Mouse (Mus musculus) midbrain, embryonic 12.5 days (tissue): ENCODE results near the gene Camta1. TPM values are rescaled to one million over a fixed set of nuclear protein-coding genes. Genes with fewer than 3 reads are reported as not detected.

Experiments used
- ATAC-seq: fragments of 200-750 bp; cut with Nextera tagmentation; 2 replicates; pipeline ENCODE4 v1.8.0; 2017; ENCODE audit warnings: low read depth, moderate TSS enrichment, moderate library complexity; ENCODE audit not compliant: low FRiP score
- H3K27ac ChIP-seq: fragments of 300-500 bp; sonication (generic); replicated peaks from 2 replicates; pipeline ENCODE4 v1.5.1; 2016; ENCODE audit warnings: mild to moderate bottlenecking
- H3K27me3 ChIP-seq: fragments of 300-500 bp; sonication (generic); 2 replicates; pipeline ENCODE4 v1.6.1; 2016; ENCODE audit warnings: mild to moderate bottlenecking
- H3K36me3 ChIP-seq: fragments of 300-500 bp; sonication (generic); 2 replicates; pipeline ENCODE4 v1.6.1; 2016
- H3K4me1 ChIP-seq: fragments of 300-500 bp; sonication (generic); 2 replicates; pipeline ENCODE4 v1.6.1; 2016
- H3K4me2 ChIP-seq: fragments of 300-500 bp; sonication (generic); replicated peaks from 2 replicates; pipeline ENCODE4 v1.6.1; 2016; ENCODE audit warnings: mild to moderate bottlenecking, moderate library complexity
- H3K4me3 ChIP-seq: fragments of 300-500 bp; sonication (generic); 2 replicates; pipeline ENCODE4 v1.5.1; 2016; ENCODE audit warnings: mild to moderate bottlenecking
- H3K9ac ChIP-seq: fragments of 300-500 bp; sonication (generic); replicated peaks from 2 replicates; pipeline ENCODE4 v1.6.1; 2016; ENCODE audit warnings: mild to moderate bottlenecking, moderate library complexity
- H3K9me3 ChIP-seq: fragments of 300-500 bp; sonication (generic); 2 replicates; pipeline ENCODE4 v1.6.1; 2016; ENCODE audit warnings: mild to moderate bottlenecking
- WGBS: fragments of 180-500 bp; shearing (Covaris S2); methylation state at CpG from one replicate; pipeline ENCODE4 v1.1.7; 2016; 5-methylcytosine and 5-hydroxymethylcytosine counted together
- polyA plus RNA-seq: library from polyadenylated mRNA; unstranded; fragments of >200 nt; fragmentation: Nextera tagmentation; extraction: Ambion mirVana; gene quantifications from 2 replicates; pipeline ENCODE4 v1.2.1, GENCODE M21; 2016

Camta1 gene
- polyA plus RNA-seq, 1 experiment from 2014 or later: 135 TPM

DNA sequence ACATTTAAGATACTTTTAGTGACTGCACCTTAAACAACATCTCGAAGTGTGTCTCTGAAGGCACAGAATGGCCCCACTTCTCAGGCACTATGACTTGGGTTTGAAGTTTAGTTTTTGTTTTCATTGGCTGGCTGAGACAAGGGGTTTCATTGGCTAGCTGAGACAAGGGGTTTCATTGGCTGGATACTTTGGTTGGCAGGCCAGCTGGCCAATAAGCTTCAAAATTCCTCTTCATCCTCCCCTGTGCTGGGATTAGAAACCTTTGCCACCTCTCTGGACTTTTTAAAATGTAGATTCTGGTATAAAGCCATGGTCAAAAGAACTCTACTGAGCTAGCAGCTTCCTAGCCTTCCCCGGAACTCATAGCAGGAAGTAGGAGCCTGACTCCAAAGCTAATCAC, 219.3 kb downstream of the Camta1 start:
- Histone ChIP-seq H3K4me1 (no peaks in the 10 kb centered on the region), H3K27me3 (0 out of 2 replicates have a peak, but pooled peaks cover under 1% of the 10 kb centered on the region), H3K9ac (no peak overlapping the region), H3K36me3 (no peaks in the 10 kb centered on the region), H3K9me3 (no peaks in the 10 kb centered on the region), H3K4me3 (no peak overlapping the region), H3K27ac (no peak overlapping the region), H3K4me2 (no peak overlapping the region)
- no peak for ATAC-seq
- WGBS: 97% methylated on average over 2 of the region's 2 CpGs

DNA sequence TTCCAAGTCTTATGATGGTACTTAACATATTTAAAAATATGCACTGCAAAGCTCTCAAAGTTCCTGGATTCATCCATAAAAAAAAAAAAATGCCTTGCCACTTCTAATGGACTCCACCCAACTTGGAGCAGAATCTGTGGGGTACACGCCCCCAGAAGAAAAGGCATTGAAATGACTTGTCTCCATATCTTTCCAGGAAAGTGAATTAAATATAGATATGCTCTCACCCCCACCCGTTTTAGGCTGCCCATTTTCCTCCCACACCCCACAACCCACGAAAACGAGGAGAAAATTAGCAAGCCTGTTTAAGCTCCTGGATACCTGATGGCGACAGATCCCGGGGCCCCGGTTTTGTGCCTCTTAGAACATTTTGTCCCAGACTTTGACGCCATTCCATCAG, 220.7 kb downstream of the Camta1 start:
- H3K27me3 ChIP-seq: 0 out of 2 replicates have a peak, but pooled peaks cover 3% of the 10 kb centered on the region
- H3K36me3 ChIP-seq: no peaks in the 10 kb centered on the region
- no peak overlapping the region for H3K4me3 ChIP-seq
- no peaks in the 10 kb centered on the region for H3K9me3 ChIP-seq
- WGBS: 82% methylated on average over 8 of the region's 8 CpGs
- H3K4me2 ChIP-seq: no peak overlapping the region
- H3K4me1 ChIP-seq: no peaks in the 10 kb centered on the region
- no peak for ATAC-seq
- no peak overlapping the region for H3K27ac ChIP-seq
- H3K9ac ChIP-seq: no peak overlapping the region

GRCm38 (mm10) chr4:151638941-151639340, 222.7 kb downstream of the Camta1 start:
- ATAC-seq: no peak
- Histone ChIP-seq H3K36me3 (no peaks in the 10 kb centered on the region), H3K4me1 (peaks cover 9% of the 10 kb centered on the region), H3K4me3 (no peak overlapping the region), H3K9me3 (no peaks in the 10 kb centered on the region), H3K27me3 (0 out of 2 replicates have a peak, but pooled peaks cover 3% of the 10 kb centered on the region), H3K27ac (no peak overlapping the region), H3K4me2 (no peak overlapping the region), H3K9ac (no peak overlapping the region)
- WGBS: 24% methylated on average over 9 of the region's 9 CpGs

- no peak for ATAC-seq
- Histone ChIP-seq H3K4me3 (no peak overlapping the region), H3K27ac (no peak overlapping the region), H3K4me2 (no peak overlapping the region), H3K36me3 (no peaks in the 10 kb centered on the region), H3K9me3 (no peaks in the 10 kb centered on the region), H3K9ac (no peak overlapping the region), H3K4me1 (peaks cover 9% of the 10 kb centered on the region), H3K27me3 (0 out of 2 replicates have a peak, but pooled peaks cover 3% of the 10 kb centered on the region)
- WGBS: 69% methylated on average over 9 of the region's 9 CpGs
Observed at GRCm38 (mm10) chr4:151637348-151637747, 224.3 kb downstream of the Camta1 start.

DNA sequence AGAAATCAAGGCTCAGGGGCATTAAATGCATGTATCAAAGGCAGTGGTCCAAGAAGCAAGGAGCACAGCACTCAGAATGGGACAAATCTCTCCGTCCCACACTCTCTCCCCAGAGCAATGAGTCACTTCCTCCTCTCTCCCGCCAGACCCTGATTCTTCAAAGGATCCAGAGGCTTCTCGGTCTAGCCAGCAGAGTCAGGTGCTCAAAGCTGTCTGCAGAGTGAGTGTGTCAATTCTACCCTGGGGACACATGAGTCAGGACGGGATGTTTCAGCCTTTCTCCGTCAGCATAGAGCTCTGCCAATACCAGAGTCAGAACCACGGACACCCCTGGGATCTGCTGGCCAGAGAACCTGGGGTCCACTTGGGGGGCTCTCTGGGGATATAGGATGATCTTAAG, 226.9 kb downstream of the Camta1 start:
- no peak for ATAC-seq

GRCm38 (mm10) chr4:151633795-151634194, 227.9 kb downstream of the Camta1 start:
- no peak for ATAC-seq
- Histone ChIP-seq H3K9me3 (no peaks in the 10 kb centered on the region), H3K9ac (no peak overlapping the region), H3K4me3 (no peak overlapping the region), H3K36me3 (no peaks in the 10 kb centered on the region), H3K4me2 (no peak overlapping the region), H3K27ac (no peak overlapping the region), H3K4me1 (peaks cover 14% of the 10 kb centered on the region), H3K27me3 (peaks cover 4% of the 10 kb centered on the region; the same call in 1 of the 2 replicates)
- 91% methylated on average over 8 of the region's 8 CpGs for WGBS

More for the DNA sequence above, 226.9 kb downstream of the Camta1 start:
- H3K4me2 ChIP-seq: no peak overlapping the region
- peaks cover 3% of the 10 kb centered on the region; the same call in 1 of the 2 replicates for H3K27me3 ChIP-seq
- 69% methylated on average over 6 of the region's 6 CpGs for WGBS
- no peak overlapping the region for H3K27ac ChIP-seq
- no peaks in the 10 kb centered on the region for H3K9me3 ChIP-seq
- no peak overlapping the region for H3K4me3 ChIP-seq
- peaks cover 14% of the 10 kb centered on the region for H3K4me1 ChIP-seq
- no peak overlapping the region for H3K9ac ChIP-seq
- no peaks in the 10 kb centered on the region for H3K36me3 ChIP-seq

DNA sequence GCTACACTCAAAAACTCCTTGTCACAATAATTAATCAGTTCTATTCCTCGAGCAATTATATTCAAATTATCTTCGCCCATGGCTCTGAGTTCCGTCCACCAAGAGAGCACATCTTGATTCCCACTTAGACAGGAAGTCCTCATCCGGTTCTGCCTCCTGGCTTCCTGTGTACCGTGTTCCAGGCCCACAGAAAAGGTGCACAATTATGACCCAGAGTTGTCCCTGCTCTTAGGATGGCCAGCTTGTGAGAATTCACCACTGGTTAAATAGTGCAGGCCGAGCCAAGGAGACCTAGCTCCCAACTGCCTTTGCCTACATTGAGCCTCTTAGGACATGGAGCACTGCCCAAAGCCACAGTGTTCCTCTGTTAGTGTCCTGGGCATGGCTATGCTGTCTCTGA, 229.4 kb downstream of the Camta1 start:
- H3K4me1 ChIP-seq: peaks cover 14% of the 10 kb centered on the region
- H3K4me2 ChIP-seq: no peak overlapping the region
- no peaks in the 10 kb centered on the region for H3K36me3 ChIP-seq
- no peak overlapping the region for H3K9ac ChIP-seq
- peaks cover 5% of the 10 kb centered on the region; the same call in 1 of the 2 replicates for H3K27me3 ChIP-seq
- H3K4me3 ChIP-seq: no peak overlapping the region
- ATAC-seq: no peak
- no peak overlapping the region for H3K27ac ChIP-seq
- no peaks in the 10 kb centered on the region for H3K9me3 ChIP-seq
- 87% methylated on average over 6 of the region's 6 CpGs for WGBS

DNA sequence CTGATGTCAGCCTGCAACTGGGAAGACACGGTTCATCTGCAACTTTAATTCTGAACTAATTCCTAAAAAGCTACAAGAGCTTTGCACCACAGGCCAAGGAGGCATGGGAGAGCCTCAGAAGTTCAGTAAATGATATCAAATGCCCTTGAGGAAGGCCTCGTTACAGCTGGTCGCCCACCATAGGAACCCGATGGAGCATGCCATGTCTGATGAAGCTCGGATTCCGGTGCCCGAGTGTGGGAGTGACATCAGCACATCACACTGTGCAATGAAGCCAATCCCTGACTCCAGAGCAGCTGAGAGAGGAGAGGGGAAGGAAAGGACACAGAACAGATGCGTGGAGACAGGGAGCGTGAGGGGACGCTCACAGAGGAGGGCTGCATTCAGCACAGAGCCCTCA, 231.0 kb downstream of the Camta1 start:
- H3K9me3 ChIP-seq: no peaks in the 10 kb centered on the region
- no peak overlapping the region for H3K4me2 ChIP-seq
- no peak overlapping the region for H3K27ac ChIP-seq
- no peaks in the 10 kb centered on the region for H3K36me3 ChIP-seq
- no peak overlapping the region for H3K4me3 ChIP-seq
- peaks cover 12% of the 10 kb centered on the region for H3K4me1 ChIP-seq
- no peak overlapping the region for H3K9ac ChIP-seq
- ATAC-seq: no peak
- H3K27me3 ChIP-seq: peaks cover 3% of the 10 kb centered on the region; the same call in 1 of the 2 replicates
- 37% methylated on average over 10 of the region's 10 CpGs for WGBS

DNA sequence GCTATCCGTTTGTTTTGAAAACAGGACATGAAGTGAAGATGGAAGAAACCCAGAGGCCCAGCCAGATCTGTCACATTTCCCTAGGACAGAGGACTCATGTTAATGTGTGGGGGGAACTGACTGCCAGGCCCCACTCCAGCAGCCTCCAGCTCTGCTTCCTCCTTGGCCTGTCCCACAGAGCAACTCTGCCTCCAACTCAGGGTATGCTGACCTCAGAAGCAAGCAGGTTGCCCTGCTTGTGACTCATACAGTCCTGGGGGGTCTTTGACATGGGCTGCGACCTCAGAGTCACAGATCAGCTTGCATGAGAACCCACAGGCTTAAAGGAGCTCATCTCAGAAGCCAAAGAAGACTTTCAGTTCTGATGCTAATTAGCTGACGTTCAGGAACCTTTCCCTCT, 231.4 kb downstream of the Camta1 start:
- no peak for ATAC-seq
- no peak overlapping the region for H3K4me3 ChIP-seq
- H3K9ac ChIP-seq: no peak overlapping the region
- H3K9me3 ChIP-seq: no peaks in the 10 kb centered on the region
- H3K4me1 ChIP-seq: peaks cover 8% of the 10 kb centered on the region
- H3K4me2 ChIP-seq: no peak overlapping the region
- no peak overlapping the region for H3K27ac ChIP-seq
- WGBS: 31% methylated on average over 3 of the region's 3 CpGs
- H3K36me3 ChIP-seq: no peaks in the 10 kb centered on the region
- peaks cover 3% of the 10 kb centered on the region; the same call in 1 of the 2 replicates for H3K27me3 ChIP-seq

DNA sequence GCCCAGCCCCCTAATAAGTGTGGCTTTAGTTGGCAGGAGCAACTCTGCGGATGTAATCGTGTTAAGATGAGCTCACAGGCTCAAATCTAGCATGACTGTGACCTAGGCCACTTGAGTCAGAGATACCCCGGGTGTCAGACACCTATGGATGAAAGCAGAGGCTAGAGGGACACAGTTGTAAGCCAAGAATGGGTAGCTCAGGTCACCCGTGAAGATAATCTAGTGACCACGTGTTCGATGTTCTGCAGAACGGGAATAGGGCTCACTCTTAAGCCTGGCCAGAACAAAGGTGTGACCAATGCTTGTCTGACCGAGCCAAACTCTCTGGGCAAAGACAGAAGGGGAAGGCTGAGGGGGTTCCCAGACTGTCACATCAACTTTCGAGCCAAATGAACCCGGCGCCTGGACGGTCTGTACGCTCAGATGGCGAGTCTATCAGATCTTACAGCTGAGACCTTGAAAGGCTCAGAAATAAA, 242.1 kb downstream of the Camta1 start:
- 75% methylated on average over 14 of the region's 14 CpGs for WGBS
- Histone ChIP-seq H3K9ac (no peak overlapping the region), H3K9me3 (0 out of 2 replicates have a peak, but pooled peaks cover 4% of the 10 kb centered on the region), H3K27ac (no peak overlapping the region), H3K4me1 (peaks cover 15% of the 10 kb centered on the region), H3K27me3 (peaks cover 6% of the 10 kb centered on the region; the same call in 1 of the 2 replicates), H3K4me3 (no peak overlapping the region), H3K4me2 (no peak overlapping the region), H3K36me3 (no peaks in the 10 kb centered on the region)
- ATAC-seq: no peak

DNA sequence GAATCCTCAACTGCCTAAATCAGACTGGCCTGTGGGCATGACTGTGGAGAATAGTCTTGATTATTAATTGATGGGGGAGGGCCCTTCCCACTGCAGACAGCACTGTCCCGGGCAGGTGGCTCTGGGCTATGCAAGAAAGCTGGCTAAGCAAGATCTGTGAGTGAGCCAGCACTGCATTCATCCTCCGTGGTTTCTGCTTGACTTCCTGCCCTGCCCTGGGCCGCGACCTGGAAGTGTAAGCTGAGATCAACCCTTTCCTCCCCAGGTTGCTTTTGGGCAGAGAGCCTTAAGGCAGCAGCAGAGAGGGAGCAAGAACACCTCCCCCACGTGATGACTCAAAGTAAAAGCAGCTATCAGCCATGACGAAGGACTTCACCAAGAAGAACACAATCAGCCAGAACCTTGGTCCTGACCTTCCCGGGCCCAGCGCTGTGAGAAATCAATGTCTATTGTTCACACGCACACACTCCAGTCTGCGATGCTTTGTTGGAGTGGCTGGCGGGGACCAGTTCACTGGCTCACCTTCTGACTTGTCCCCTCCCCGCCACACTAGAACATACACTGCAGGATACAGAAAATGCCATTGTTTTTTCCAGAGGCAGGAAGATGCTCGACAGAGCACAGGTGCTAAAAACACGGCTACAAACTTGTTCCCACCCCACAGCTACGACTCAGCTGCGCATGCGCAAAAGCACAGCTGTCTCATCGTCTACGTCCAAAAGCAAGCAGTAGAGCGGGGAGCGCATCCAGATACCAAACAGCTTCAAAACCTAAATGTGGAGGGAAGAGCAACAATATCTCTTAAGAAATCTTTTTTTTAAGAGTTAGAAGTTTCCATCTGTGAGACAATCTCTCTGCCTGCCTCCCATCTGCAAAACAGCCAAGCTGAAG, 243.0 kb downstream of the Camta1 start:
- Histone ChIP-seq H3K9me3 (0 out of 2 replicates have a peak, but pooled peaks cover 4% of the 10 kb centered on the region), H3K9ac (no peak overlapping the region), H3K4me3 (no peak overlapping the region), H3K4me1 (peaks cover 15% of the 10 kb centered on the region), H3K27me3 (peaks cover 3% of the 10 kb centered on the region; the same call in 1 of the 2 replicates), H3K36me3 (no peaks in the 10 kb centered on the region), H3K27ac (0 out of 2 replicates have a peak overlapping the region, but pooled peaks have one; percentile 30), H3K4me2 (peak overlapping the region; percentile 4)
- WGBS: 36% methylated on average over 21 of the region's 21 CpGs
- ATAC-seq: peak; percentile 72

DNA sequence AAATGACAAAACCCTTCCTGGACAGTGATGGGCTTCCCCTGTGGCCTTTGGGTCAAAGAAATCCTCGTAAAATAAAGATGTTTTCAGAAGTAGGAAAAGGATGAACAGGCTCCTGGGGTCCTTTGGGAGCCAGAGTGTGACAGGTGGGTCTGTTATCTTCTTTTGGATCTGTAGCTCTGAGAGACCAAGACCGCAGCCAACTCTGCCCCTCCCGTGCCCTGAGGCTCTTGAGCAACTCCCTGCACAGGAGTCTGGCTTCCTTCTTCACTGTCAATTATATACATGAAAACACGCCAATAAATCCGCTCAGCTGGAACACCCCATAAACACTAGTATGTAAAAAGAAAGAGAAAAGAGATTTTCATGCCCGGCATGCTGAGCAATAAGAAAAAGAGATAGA, 250.1 kb downstream of the Camta1 start:
- no peak overlapping the region for H3K4me2 ChIP-seq

More for the DNA sequence above, 250.1 kb downstream of the Camta1 start:
- Histone ChIP-seq H3K9ac (no peak overlapping the region), H3K36me3 (no peaks in the 10 kb centered on the region), H3K4me1 (no peaks in the 10 kb centered on the region), H3K27me3 (no peaks in the 10 kb centered on the region), H3K4me3 (no peak overlapping the region), H3K27ac (no peak overlapping the region), H3K9me3 (0 out of 2 replicates have a peak, but pooled peaks cover 4% of the 10 kb centered on the region)
- ATAC-seq: no peak
- 65% methylated on average over 6 of the region's 6 CpGs for WGBS
